Mouse (Mus musculus) hindbrain, embryonic 12.5 days (tissue): ENCODE data around the gene Tanc1. TPM values are rescaled to one million over a fixed set of nuclear protein-coding genes. Genes with fewer than 3 reads are reported as not detected.
"Not testable (repeated sequence)": the region's sequence is repeated elsewhere in the genome, so short reads cannot be mapped to it uniquely, and the experiment has no call there.

Experiments
- ATAC-seq: fragments of 200-750 bp; cut with Nextera tagmentation; 2 replicates; pipeline ENCODE4 v1.8.0; 2017; ENCODE audit warnings: moderate TSS enrichment; ENCODE audit not compliant: low FRiP score
- H3K27ac ChIP-seq: fragments of 300-500 bp; sonication (generic); 2 replicates; pipeline ENCODE4 v1.5.1; 2016; ENCODE audit warnings: mild to moderate bottlenecking
- H3K27me3 ChIP-seq: fragments of 300-500 bp; sonication (generic); 2 replicates; pipeline ENCODE4 v1.6.1; 2016; ENCODE audit warnings: mild to moderate bottlenecking
- H3K36me3 ChIP-seq: fragments of 300-500 bp; sonication (generic); 2 replicates; pipeline ENCODE4 v1.6.1; 2016; ENCODE audit warnings: mild to moderate bottlenecking
- H3K4me1 ChIP-seq: fragments of 300-500 bp; sonication (generic); 2 replicates; pipeline ENCODE4 v1.6.1; 2016
- H3K4me2 ChIP-seq: fragments of 300-500 bp; sonication (generic); replicated peaks from 2 replicates; pipeline ENCODE4 v1.6.1; 2016; ENCODE audit warnings: mild to moderate bottlenecking
- H3K4me3 ChIP-seq: fragments of 300-500 bp; sonication (generic); 2 replicates; pipeline ENCODE4 v1.5.1; 2016; ENCODE audit warnings: mild to moderate bottlenecking
- H3K9ac ChIP-seq: fragments of 300-500 bp; sonication (generic); 2 replicates; pipeline ENCODE4 v1.6.1; 2016; ENCODE audit warnings: mild to moderate bottlenecking, moderate library complexity
- H3K9me3 ChIP-seq: fragments of 300-500 bp; sonication (generic); replicated peaks from 2 replicates; pipeline ENCODE4 v1.6.1; 2016; ENCODE audit warnings: mild to moderate bottlenecking
- WGBS: fragments of 180-500 bp; shearing (Covaris S2); methylation state at CpG from one replicate; pipeline ENCODE4 v1.1.7; 2016; 5-methylcytosine and 5-hydroxymethylcytosine counted together
- polyA plus RNA-seq: library from polyadenylated mRNA; unstranded; fragments of >200 nt; fragmentation: Nextera tagmentation; extraction: Ambion mirVana; gene quantifications from 2 replicates; pipeline ENCODE4 v1.2.1, GENCODE M21; 2016

Tanc1 gene
- polyA plus RNA-seq = 18.2 and 18.9 TPM in 2 replicates

- H3K4me3 ChIP-seq = peak within 1 kb of the TSS; percentile 87
- WGBS = under 1% methylated on average over 94 of the region's 99 CpGs
- ATAC-seq = peak; percentile 90
- H3K36me3 ChIP-seq = no peaks in the 10 kb centered on the region
- peak within 1 kb of the TSS; percentile 86 for H3K27ac ChIP-seq
- peak within 1 kb of the TSS; percentile 80 for H3K9ac ChIP-seq
- H3K4me1 ChIP-seq = peaks cover 22% of the 10 kb centered on the region
- peak within 1 kb of the TSS; percentile 97 for H3K4me2 ChIP-seq
- no peaks in the 10 kb centered on the region for H3K9me3 ChIP-seq
- H3K27me3 ChIP-seq = peaks cover 6% of the 10 kb centered on the region; the same call in 1 of the 2 replicates
Measured at GRCm38 (mm10) chr2:59611831-59612732, at the start of gene Tanc1. Gene Tanc1, plus strand, starts transcription at chr2:59612042.

- Histone ChIP-seq H3K36me3 (no peaks in the 10 kb centered on the region), H3K4me2 (no peak overlapping the region), H3K4me3 (no peak overlapping the region), H3K27ac (peak overlapping the region; percentile 35; the same call in 1 of the 2 replicates), H3K9ac (no peak overlapping the region), H3K9me3 (no peaks in the 10 kb centered on the region), H3K4me1 (peaks cover 6% of the 10 kb centered on the region), H3K27me3 (no peaks in the 10 kb centered on the region)
- WGBS = 68% methylated on average over 4 of the region's 4 CpGs
- ATAC-seq = no peak
Measured at GRCm38 (mm10) chr2:59562215-59562614, 49.6 kb upstream of the Tanc1 start.

GRCm38 (mm10) chr2:59562696-59563095, 49.1 kb upstream of the Tanc1 start:
- WGBS = 37% methylated on average over 5 of the region's 5 CpGs
- Histone ChIP-seq H3K9me3 (no peaks in the 10 kb centered on the region), H3K36me3 (no peaks in the 10 kb centered on the region), H3K9ac (no peak overlapping the region), H3K4me3 (no peak overlapping the region), H3K27ac (peak overlapping the region; percentile 35), H3K4me1 (peaks cover 6% of the 10 kb centered on the region), H3K27me3 (no peaks in the 10 kb centered on the region), H3K4me2 (no peak overlapping the region)
- ATAC-seq = peak; percentile 46; the same call in 1 of the 2 replicates

GRCm38 (mm10) chr2:59564029-59564611, 47.7 kb upstream of the Tanc1 start:
- not testable (repeated sequence) for H3K9me3 ChIP-seq, H3K4me2 ChIP-seq, H3K4me1 ChIP-seq, ATAC-seq, H3K4me3 ChIP-seq, H3K27ac ChIP-seq, H3K36me3 ChIP-seq, H3K9ac ChIP-seq, H3K27me3 ChIP-seq
- WGBS = 89% methylated on average over 3 of the region's 10 CpGs

GRCm38 (mm10) chr2:59564947-59565346, 46.9 kb upstream of the Tanc1 start:
- Histone ChIP-seq H3K4me2 (no peak overlapping the region), H3K27ac (no peak overlapping the region), H3K4me3 (no peak overlapping the region), H3K4me1 (peaks cover 6% of the 10 kb centered on the region), H3K9me3 (peaks cover 11% of the 10 kb centered on the region), H3K27me3 (no peaks in the 10 kb centered on the region), H3K36me3 (no peaks in the 10 kb centered on the region), H3K9ac (no peak overlapping the region)
- no peak for ATAC-seq
- WGBS = 86% methylated on average over 4 of the region's 4 CpGs

GRCm38 (mm10) chr2:59580939-59581338, 30.9 kb upstream of the Tanc1 start:
- no peak overlapping the region for H3K9ac ChIP-seq
- no peaks in the 10 kb centered on the region for H3K9me3 ChIP-seq
- H3K36me3 ChIP-seq = no peaks in the 10 kb centered on the region
- ATAC-seq = no peak
- H3K27me3 ChIP-seq = no peaks in the 10 kb centered on the region
- H3K4me1 ChIP-seq = no peaks in the 10 kb centered on the region
- H3K27ac ChIP-seq = no peak overlapping the region
- 42% methylated on average over 7 of the region's 7 CpGs for WGBS
- H3K4me3 ChIP-seq = no peak overlapping the region
- no peak overlapping the region for H3K4me2 ChIP-seq

GRCm38 (mm10) chr2:59583961-59584360, 27.9 kb upstream of the Tanc1 start:
- Histone ChIP-seq H3K27me3 (no peaks in the 10 kb centered on the region), H3K27ac (no peak overlapping the region), H3K4me2 (no peak overlapping the region), H3K4me3 (no peak overlapping the region), H3K4me1 (no peaks in the 10 kb centered on the region), H3K9ac (no peak overlapping the region), H3K9me3 (no peaks in the 10 kb centered on the region), H3K36me3 (no peaks in the 10 kb centered on the region)
- 91% methylated on average over 6 of the region's 6 CpGs for WGBS
- ATAC-seq = no peak

- Histone ChIP-seq H3K9me3 (no peaks in the 10 kb centered on the region), H3K4me1 (no peaks in the 10 kb centered on the region), H3K36me3 (no peaks in the 10 kb centered on the region), H3K27me3 (no peaks in the 10 kb centered on the region), H3K27ac (no peak overlapping the region), H3K4me3 (no peak overlapping the region), H3K4me2 (no peak overlapping the region), H3K9ac (no peak overlapping the region)
- 86% methylated on average over 10 of the region's 10 CpGs for WGBS
- ATAC-seq = no peak
Measured at GRCm38 (mm10) chr2:59587387-59588095, 24.3 kb upstream of the Tanc1 start.

- no peak for ATAC-seq
- Histone ChIP-seq H3K4me3 (no peak overlapping the region), H3K9ac (no peak overlapping the region), H3K9me3 (no peaks in the 10 kb centered on the region), H3K36me3 (no peaks in the 10 kb centered on the region), H3K27me3 (no peaks in the 10 kb centered on the region), H3K4me2 (no peak overlapping the region), H3K27ac (no peak overlapping the region), H3K4me1 (no peaks in the 10 kb centered on the region)
- WGBS = 78% methylated on average over 3 of the region's 3 CpGs
Measured at GRCm38 (mm10) chr2:59588096-59588405, 23.8 kb upstream of the Tanc1 start.

GRCm38 (mm10) chr2:59593341-59593902, 18.4 kb upstream of the Tanc1 start:
- 47% methylated on average over 7 of the region's 7 CpGs for WGBS
- no peak for ATAC-seq
- Histone ChIP-seq H3K4me3 (no peak overlapping the region), H3K4me2 (no peak overlapping the region), H3K4me1 (peaks cover 6% of the 10 kb centered on the region), H3K9ac (no peak overlapping the region), H3K36me3 (no peaks in the 10 kb centered on the region), H3K9me3 (no peaks in the 10 kb centered on the region), H3K27ac (no peak overlapping the region), H3K27me3 (no peaks in the 10 kb centered on the region)

GRCm38 (mm10) chr2:59594095-59594494, 17.7 kb upstream of the Tanc1 start:
- 62% methylated on average over 6 of the region's 6 CpGs for WGBS
- H3K4me2 ChIP-seq = no peak overlapping the region
- no peaks in the 10 kb centered on the region for H3K27me3 ChIP-seq
- no peaks in the 10 kb centered on the region for H3K9me3 ChIP-seq
- H3K36me3 ChIP-seq = no peaks in the 10 kb centered on the region
- no peak overlapping the region for H3K27ac ChIP-seq
- no peak for ATAC-seq
- peaks cover 7% of the 10 kb centered on the region for H3K4me1 ChIP-seq
- no peak overlapping the region for H3K9ac ChIP-seq
- no peak overlapping the region for H3K4me3 ChIP-seq

GRCm38 (mm10) chr2:59596545-59596944, 15.3 kb upstream of the Tanc1 start:
- WGBS = 62% methylated on average over 8 of the region's 8 CpGs
- no peaks in the 10 kb centered on the region for H3K9me3 ChIP-seq
- H3K9ac ChIP-seq = no peak overlapping the region
- no peak for ATAC-seq
- no peaks in the 10 kb centered on the region for H3K27me3 ChIP-seq
- H3K4me1 ChIP-seq = peaks cover 20% of the 10 kb centered on the region
- H3K4me3 ChIP-seq = no peak overlapping the region
- no peak overlapping the region for H3K4me2 ChIP-seq
- H3K36me3 ChIP-seq = no peaks in the 10 kb centered on the region
- H3K27ac ChIP-seq = no peak overlapping the region
